Comparison of ENCODE assay signal across 8 mouse cellular contexts in genomic region chr7:143783378-143783995, GRCm38 (mm10). TPM values are rescaled to one million over a fixed set of nuclear protein-coding genes. Genes with fewer than 3 reads are reported as not detected.
DNase-seq lines count a peak whose midpoint lies in the region; ATAC-seq and TF ChIP-seq lines count a peak whose summit lies in the region.

No protein-coding gene starts in this region.

- peak overlapping the region; percentile 68 for H3K9ac ChIP-seq in forebrain, embryonic 14.5 days (ENCODE audit: low read length)
- H3K9ac ChIP-seq in liver, embryonic 11.5 days (ENCODE audit: low read depth, low read length), result 0 out of 2 replicates have a peak overlapping the region, but pooled peaks have one; percentile 25

- WGBS in forebrain, embryonic 14.5 days, result 16% methylated on average over 5 of the region's 6 CpGs
- 24% methylated on average over 4 of the region's 6 CpGs for WGBS in liver, embryonic 11.5 days
- 12% methylated on average over 6 of the region's 6 CpGs for WGBS in small intestine, adult 2 months

- H3K36me3 ChIP-seq in C2C12 (ENCODE audit: control insufficient read depth, insufficient read depth), result no peaks in the 10 kb centered on the region
- no peaks in the 10 kb centered on the region for H3K36me3 ChIP-seq in forebrain, embryonic 14.5 days (ENCODE audit: control insufficient read depth, insufficient read depth, low read length)
- H3K36me3 ChIP-seq in liver, embryonic 11.5 days (ENCODE audit: control insufficient read depth, insufficient read depth, low read length), result no peaks in the 10 kb centered on the region
- no peaks in the 10 kb centered on the region for H3K36me3 ChIP-seq in small intestine, adult 2 months (ENCODE audit: control insufficient read depth, insufficient read depth, low read length)

- no peaks in the 10 kb centered on the region for H3K79me3 ChIP-seq in C2C12 (ENCODE audit: low read depth)

- H3ac ChIP-seq in C2C12 (ENCODE audit: control insufficient read depth, insufficient read length, low read depth), result peak overlapping the region; percentile 62

- peaks cover 15% of the 10 kb centered on the region for H3K4me1 ChIP-seq in forebrain, embryonic 14.5 days (ENCODE audit: control insufficient read depth, insufficient read depth, low read length)
- peaks cover 3% of the 10 kb centered on the region; the same call in 1 of the 2 replicates for H3K4me1 ChIP-seq in liver, embryonic 11.5 days (replicated peaks; ENCODE audit: control insufficient read depth, insufficient read depth, low read length)
- H3K4me1 ChIP-seq in small intestine, adult 2 months (ENCODE audit: control insufficient read depth, insufficient read depth, insufficient read length, low read length), result peaks cover 23% of the 10 kb centered on the region

- H3K4me2 ChIP-seq in forebrain, embryonic 14.5 days (ENCODE audit: low read length), result peak overlapping the region; percentile 72
- peak overlapping the region; percentile 65 for H3K4me2 ChIP-seq in liver, embryonic 11.5 days

- peak overlapping the region; percentile 62; the same call in 1 of the 2 replicates for H3K27ac ChIP-seq in forebrain, embryonic 14.5 days (ENCODE audit: low read depth, low read length)
- no peak overlapping the region; the same call in 1 of the 2 replicates for H3K27ac ChIP-seq in liver, embryonic 11.5 days (ENCODE audit: low read depth, low read length)
- H3K27ac ChIP-seq in small intestine, adult 2 months (ENCODE audit: insufficient read depth, low read depth, low read length), result peak overlapping the region; percentile 6; the same call in 1 of the 2 replicates

- DNase-seq in frontal cortex, postnatal 25 days (ENCODE audit: low spot score in 2 of 2), result no peak
- DNase-seq in forebrain, embryonic 14.5 days (ENCODE audit: low spot score), result no peak
- DNase-seq in liver, embryonic 11.5 days (ENCODE audit: low spot score), result no peak
- DNase-seq in right cerebral cortex, postnatal 36 days (ENCODE audit: low spot score in 2 of 2), result no peak
- DNase-seq in frontal cortex, postnatal 10 days (ENCODE audit: low spot score in 2 of 2), result no peak

- H3K4me3 ChIP-seq in C2C12 (ENCODE audit: insufficient read depth, poor library complexity, severe bottlenecking), result no peak overlapping the region
- peak overlapping the region; percentile 43 for H3K4me3 ChIP-seq in forebrain, embryonic 14.5 days (ENCODE audit: low read depth, low read length)
- H3K4me3 ChIP-seq in liver, embryonic 11.5 days (ENCODE audit: low read depth, low read length), result peak overlapping the region; percentile 39
- H3K4me3 ChIP-seq in small intestine, adult 2 months (ENCODE audit: low read depth, low read length), result peak overlapping the region; percentile 66

- ATAC-seq in frontal cortex, adult (ENCODE audit: low TSS enrichment), result peak; percentile 38
- peak; percentile 67; the same call in 1 of the 2 replicates for ATAC-seq in forebrain, embryonic 14.5 days
- ATAC-seq in liver, embryonic 11.5 days (replicated peaks; ENCODE audit: low FRiP score), result peak; percentile 30; the same call in 1 of the 2 replicates

- no peak for TF ChIP-seq POLR2A in small intestine, adult 2 months (IDR thresholded peaks at IDR 0.05; ENCODE audit: low read depth, low read length)

- no peaks in the 10 kb centered on the region for H3K79me2 ChIP-seq in C2C12 (ENCODE audit: control insufficient read depth, insufficient read depth)

- no peaks in the 10 kb centered on the region for H3K9me3 ChIP-seq in forebrain, embryonic 14.5 days (replicated peaks; ENCODE audit: control insufficient read depth, low read length)
- no peaks in the 10 kb centered on the region for H3K9me3 ChIP-seq in liver, embryonic 11.5 days (ENCODE audit: control insufficient read depth, low read length)

- TF ChIP-seq CTCF in C2C12 (IDR thresholded peaks at IDR 0.05; ENCODE audit: control insufficient read depth, insufficient read depth, insufficient read length), result no peak
- TF ChIP-seq CTCF in small intestine, adult 2 months (IDR thresholded peaks at IDR 0.05; ENCODE audit: extremely low read depth, insufficient read length, insufficient replicate concordance, low read depth, low read length), result no peak

- no peaks in the 10 kb centered on the region for H3K27me3 ChIP-seq in C2C12 (ENCODE audit: control insufficient read depth, insufficient read depth, insufficient read length)
- H3K27me3 ChIP-seq in forebrain, embryonic 14.5 days (replicated peaks; ENCODE audit: control insufficient read depth, insufficient read depth, low read length), result no peaks in the 10 kb centered on the region
- peaks cover 9% of the 10 kb centered on the region for H3K27me3 ChIP-seq in liver, embryonic 11.5 days (replicated peaks; ENCODE audit: control insufficient read depth, insufficient read depth, low read length)
- H3K27me3 ChIP-seq in small intestine, adult 2 months (ENCODE audit: control insufficient read depth, insufficient read depth, low read length), result no peaks in the 10 kb centered on the region

TF ChIP-seq in C2C12, 6 proteins besides CTCF, POLR2A, EP300 and RAD21:
- no peak for TF ChIP-seq FOSL1 (IDR thresholded peaks at IDR 0.05; ENCODE audit: insufficient read depth, low read length, poor library complexity, severe bottlenecking)
- TF ChIP-seq MAX (IDR thresholded peaks at IDR 0.05), result no peak
- no peak for TF ChIP-seq USF1 (IDR thresholded peaks at IDR 0.05; ENCODE audit: low read depth)
- no peak for TF ChIP-seq MYOD1 (IDR thresholded peaks at IDR 0.05; ENCODE audit: control insufficient read depth, insufficient read length, low read depth)
- TF ChIP-seq MYOG (IDR thresholded peaks at IDR 0.05; ENCODE audit: control insufficient read depth, extremely low read depth, insufficient read length), result no peak
- TF ChIP-seq CEBPB (IDR thresholded peaks at IDR 0.05; ENCODE audit: low read depth), result no peak

RNA-seq across cellular contexts. Expression of gene Mrgpre, which starts 0.8 kb away (rescaled TPM):
- 2.9 TPM for polyA plus RNA-seq in C2C12 (2012; fragmentation: generic; extraction: Trizol)
- polyA plus RNA-seq in forebrain, embryonic 14.5 days (2014; fragmentation: Nextera tagmentation; extraction: Ambion mirVana), result 2.6 and 3.6 TPM in 2 replicates
- 0.59 and 0.86 TPM in 2 replicates for polyA plus RNA-seq in liver, embryonic 11.5 days (2014; fragmentation: Nextera tagmentation; extraction: Ambion mirVana)
- polyA plus RNA-seq in small intestine, adult 2 months (2012; rRNA removed), result 1.6 and 3.6 TPM in 2 replicates

RNA-seq across cellular contexts. Expression of gene Mrgprg, which starts 16.7 kb away (rescaled TPM):
- polyA plus RNA-seq in C2C12 (2012; fragmentation: generic; extraction: Trizol), result not detected
- not detected in 2 replicates for polyA plus RNA-seq in forebrain, embryonic 14.5 days (2014; fragmentation: Nextera tagmentation; extraction: Ambion mirVana)
- polyA plus RNA-seq in liver, embryonic 11.5 days (2014; fragmentation: Nextera tagmentation; extraction: Ambion mirVana), result not detected in 2 replicates
- 0.27 TPM in 1 of 2 replicates, not detected in the other for polyA plus RNA-seq in small intestine, adult 2 months (2012; rRNA removed)

RNA-seq across cellular contexts. Expression of gene Osbpl5, which starts 26.7 kb away (rescaled TPM):
- polyA plus RNA-seq in C2C12 (2012; fragmentation: generic; extraction: Trizol), result 41.1 TPM
- 25.8 and 29.4 TPM in 2 replicates for polyA plus RNA-seq in forebrain, embryonic 14.5 days (2014; fragmentation: Nextera tagmentation; extraction: Ambion mirVana)
- polyA plus RNA-seq in liver, embryonic 11.5 days (2014; fragmentation: Nextera tagmentation; extraction: Ambion mirVana), result 8.3 and 8.9 TPM in 2 replicates
- 15.9 and 23.1 TPM in 2 replicates for polyA plus RNA-seq in small intestine, adult 2 months (2012; rRNA removed)

RNA-seq across cellular contexts. Expression of gene Nadsyn1, which starts 39.2 kb away (rescaled TPM):
- polyA plus RNA-seq in C2C12 (2012; fragmentation: generic; extraction: Trizol), result 5.6 TPM
- 5.2 TPM in 2 replicates for polyA plus RNA-seq in forebrain, embryonic 14.5 days (2014; fragmentation: Nextera tagmentation; extraction: Ambion mirVana)
- polyA plus RNA-seq in liver, embryonic 11.5 days (2014; fragmentation: Nextera tagmentation; extraction: Ambion mirVana), result 8.6 and 12.7 TPM in 2 replicates
- 29.7 and 55.4 TPM in 2 replicates for polyA plus RNA-seq in small intestine, adult 2 months (2012; rRNA removed)

RNA-seq across cellular contexts. Expression of gene Dhcr7, which starts 39.5 kb away (rescaled TPM):
- polyA plus RNA-seq in C2C12 (2012; fragmentation: generic; extraction: Trizol), result 27.8 TPM
- 59.2 and 64.8 TPM in 2 replicates for polyA plus RNA-seq in forebrain, embryonic 14.5 days (2014; fragmentation: Nextera tagmentation; extraction: Ambion mirVana)
- 66.9 and 75.9 TPM in 2 replicates for polyA plus RNA-seq in liver, embryonic 11.5 days (2014; fragmentation: Nextera tagmentation; extraction: Ambion mirVana)
- 56.9 and 114 TPM in 2 replicates for polyA plus RNA-seq in small intestine, adult 2 months (2012; rRNA removed)
